Mouse (Mus musculus) ES-Bruce4 (cell line): ENCODE measurements around the gene Rcsd1. TPM values are rescaled to one million over a fixed set of nuclear protein-coding genes. Genes with fewer than 3 reads are reported as not detected.

ENCODE experiments used
- H3K27ac ChIP-seq: 2 replicates; pipeline ENCODE4 v1.5.1; 2012; ENCODE audit warnings: low read length, inconsistent platforms; ENCODE audit not compliant: insufficient read depth
- H3K27me3 ChIP-seq: 2 replicates; pipeline ENCODE4 v1.6.1; 2012; ENCODE audit warnings: mild to moderate bottlenecking, low read length, inconsistent platforms; ENCODE audit not compliant: control insufficient read depth, poor library complexity, insufficient read depth, severe bottlenecking
- H3K36me3 ChIP-seq: 2 replicates; pipeline ENCODE4 v1.6.1; 2012; ENCODE audit warnings: inconsistent platforms, mild to moderate bottlenecking, low read length, moderate library complexity; ENCODE audit not compliant: control insufficient read depth, poor library complexity, insufficient read depth, severe bottlenecking
- H3K4me1 ChIP-seq: one replicate; pipeline ENCODE4 v1.8.1; 2011; ENCODE audit warnings: low read length; ENCODE audit not compliant: control insufficient read depth, insufficient read depth
- H3K4me3 ChIP-seq: 2 replicates; pipeline ENCODE4 v1.5.1; 2011; ENCODE audit warnings: low read depth, mild to moderate bottlenecking, low read length
- H3K9ac ChIP-seq: 2 replicates; pipeline ENCODE4 v1.6.1; 2012; ENCODE audit warnings: low read depth, mild to moderate bottlenecking, inconsistent platforms; ENCODE audit not compliant: poor library complexity, severe bottlenecking
- H3K9me3 ChIP-seq: replicated peaks from 2 replicates; pipeline ENCODE4 v1.6.1; 2012; ENCODE audit warnings: mild to moderate bottlenecking, low read length, inconsistent platforms; ENCODE audit not compliant: control insufficient read depth, poor library complexity, insufficient read depth, severe bottlenecking
- CTCF ChIP-seq: IDR thresholded peaks from one replicate; pipeline ENCODE4 v1.8.1; 2011; ENCODE audit warnings: low read depth, low read length
- EP300 ChIP-seq: IDR thresholded peaks from 2 replicates; pipeline ENCODE4 v1.6.1; 2011; ENCODE audit warnings: low read depth, low read length; ENCODE audit not compliant: insufficient read depth
- POLR2A ChIP-seq: IDR thresholded peaks from one replicate; pipeline ENCODE4 v1.8.1; 2011; ENCODE audit warnings: low read length; ENCODE audit not compliant: insufficient read depth
- polyA plus RNA-seq: library from polyadenylated mRNA; stranded (reverse); fragments of >200 nt; gene quantifications from 2 replicates; pipeline ENCODE4 v1.2.4, GENCODE M21; 2011; ENCODE audit warnings: low read depth; ENCODE audit not compliant: missing spikeins, insufficient read depth, insufficient read length

The Rcsd1 gene
- polyA plus RNA-seq, 1 experiment: 2.0 TPM

GRCm38 (mm10) chr1:165704841-165705240 lies 4.7 kb downstream of the Rcsd1 start:
- H3K27me3 ChIP-seq: no peaks in the 10 kb centered on the region
- H3K9ac ChIP-seq: no peak overlapping the region
- no peak overlapping the region for H3K4me3 ChIP-seq
- H3K9me3 ChIP-seq: no peaks in the 10 kb centered on the region
- no peak for TF ChIP-seq EP300
- no peak for TF ChIP-seq CTCF
- TF ChIP-seq POLR2A: no peak
- no peak overlapping the region for H3K27ac ChIP-seq
- no peaks in the 10 kb centered on the region for H3K4me1 ChIP-seq
- no peaks in the 10 kb centered on the region for H3K36me3 ChIP-seq

- no peak overlapping the region for H3K9ac ChIP-seq
- H3K4me1 ChIP-seq: no peaks in the 10 kb centered on the region
- H3K36me3 ChIP-seq: no peaks in the 10 kb centered on the region
- H3K4me3 ChIP-seq: no peak overlapping the region
- H3K27me3 ChIP-seq: no peaks in the 10 kb centered on the region
- H3K9me3 ChIP-seq: no peaks in the 10 kb centered on the region
- TF ChIP-seq EP300 (no peak), CTCF (no peak), POLR2A (no peak)
- H3K27ac ChIP-seq: no peak overlapping the region
These were observed 7.1 kb downstream of the Rcsd1 start for GRCm38 (mm10) chr1:165702221-165703031.

GRCm38 (mm10) chr1:165701562-165701961 lies 8.0 kb downstream of the Rcsd1 start:
- Histone ChIP-seq H3K27me3 (no peaks in the 10 kb centered on the region), H3K9me3 (no peaks in the 10 kb centered on the region), H3K4me1 (no peaks in the 10 kb centered on the region), H3K27ac (no peak overlapping the region), H3K9ac (no peak overlapping the region), H3K4me3 (no peak overlapping the region), H3K36me3 (no peaks in the 10 kb centered on the region)
- no peak for TF ChIP-seq EP300
- TF ChIP-seq POLR2A: no peak
- no peak for TF ChIP-seq CTCF

- Histone ChIP-seq H3K27ac (no peak overlapping the region), H3K27me3 (no peaks in the 10 kb centered on the region), H3K4me3 (no peak overlapping the region), H3K9ac (no peak overlapping the region), H3K9me3 (no peaks in the 10 kb centered on the region), H3K4me1 (no peaks in the 10 kb centered on the region), H3K36me3 (no peaks in the 10 kb centered on the region)
- no peak for TF ChIP-seq POLR2A
- TF ChIP-seq CTCF: no peak
- no peak for TF ChIP-seq EP300
These were observed 8.5 kb downstream of the Rcsd1 start for GRCm38 (mm10) chr1:165700933-165701518.

GRCm38 (mm10) chr1:165700376-165700815 lies 9.2 kb downstream of the Rcsd1 start:
- no peak for TF ChIP-seq POLR2A
- no peak for TF ChIP-seq CTCF
- TF ChIP-seq EP300: no peak
- no peaks in the 10 kb centered on the region for H3K4me1 ChIP-seq

GRCm38 (mm10) chr1:165697701-165698100 lies 11.9 kb downstream of the Rcsd1 start:
- no peak overlapping the region for H3K9ac ChIP-seq
- no peak overlapping the region for H3K27ac ChIP-seq
- TF ChIP-seq POLR2A: no peak
- no peak for TF ChIP-seq EP300
- TF ChIP-seq CTCF: no peak
- H3K9me3 ChIP-seq: no peaks in the 10 kb centered on the region
- H3K4me3 ChIP-seq: no peak overlapping the region
- no peaks in the 10 kb centered on the region for H3K36me3 ChIP-seq
- no peaks in the 10 kb centered on the region for H3K27me3 ChIP-seq
- H3K4me1 ChIP-seq: no peaks in the 10 kb centered on the region

More at GRCm38 (mm10) chr1:165700376-165700815, 9.2 kb downstream of the Rcsd1 start:
- Histone ChIP-seq H3K36me3 (no peaks in the 10 kb centered on the region), H3K9ac (no peak overlapping the region), H3K9me3 (no peaks in the 10 kb centered on the region), H3K4me3 (no peak overlapping the region), H3K27ac (no peak overlapping the region), H3K27me3 (no peaks in the 10 kb centered on the region)
